Mouse (Mus musculus) hindbrain, embryonic 16.5 days (tissue): Measurements from ENCODE around the gene Rtn4. TPM values are rescaled to one million over a fixed set of nuclear protein-coding genes. Genes with fewer than 3 reads are reported as not detected.
"Not testable (repeated sequence)": the region's sequence is repeated elsewhere in the genome, so short reads cannot be mapped to it uniquely, and the experiment has no call there.

ENCODE experiments used
- ATAC-seq: fragments of 200-750 bp; cut with Nextera tagmentation; 2 replicates; pipeline ENCODE4 v1.8.0; 2017; ENCODE audit warnings: moderate TSS enrichment, moderate library complexity
- H3K27ac ChIP-seq: fragments of 300-500 bp; sonication (generic); 2 replicates; pipeline ENCODE4 v1.5.1; 2014; ENCODE audit warnings: low read depth, mild to moderate bottlenecking, control low read depth, low read length, moderate library complexity
- H3K27me3 ChIP-seq: fragments of 300-500 bp; sonication (generic); replicated peaks from 2 replicates; pipeline ENCODE4 v1.6.1; 2014; ENCODE audit warnings: low read length; ENCODE audit not compliant: control insufficient read depth, insufficient read depth
- H3K36me3 ChIP-seq: fragments of 300-500 bp; sonication (generic); 2 replicates; pipeline ENCODE4 v1.6.1; 2014; ENCODE audit warnings: mild to moderate bottlenecking, low read length, moderate library complexity, mixed read lengths; ENCODE audit not compliant: control insufficient read depth, insufficient read depth
- H3K4me1 ChIP-seq: fragments of 300-500 bp; sonication (generic); 2 replicates; pipeline ENCODE4 v1.6.1; 2014; ENCODE audit warnings: low read depth, low read length; ENCODE audit not compliant: control insufficient read depth, insufficient read depth
- H3K4me2 ChIP-seq: fragments of 300-500 bp; sonication (generic); 2 replicates; pipeline ENCODE4 v1.6.1; 2014; ENCODE audit warnings: mild to moderate bottlenecking, low read length, control low read depth, moderate library complexity
- H3K4me3 ChIP-seq: fragments of 300-500 bp; sonication (generic); 2 replicates; pipeline ENCODE4 v1.5.1; 2014; ENCODE audit warnings: mild to moderate bottlenecking, low read length, control low read depth, moderate library complexity
- H3K9ac ChIP-seq: fragments of 300-500 bp; sonication (generic); 2 replicates; pipeline ENCODE4 v1.6.1; 2014; ENCODE audit warnings: low read depth, mild to moderate bottlenecking, control low read depth, low read length, moderate library complexity
- H3K9me3 ChIP-seq: fragments of 300-500 bp; sonication (generic); 2 replicates; pipeline ENCODE4 v1.6.1; 2014; ENCODE audit warnings: mild to moderate bottlenecking, low read length, moderate library complexity; ENCODE audit not compliant: control insufficient read depth
- WGBS: fragments of 180-500 bp; shearing (Covaris S2); extraction: QIAGEN DNeasy Blood & Tissue Kit; methylation state at CpG from one replicate; pipeline ENCODE4 v1.1.7; 2014; 5-methylcytosine and 5-hydroxymethylcytosine counted together
- polyA plus RNA-seq: library from polyadenylated mRNA; unstranded; fragments of >200 nt; fragmentation: Nextera tagmentation; extraction: Ambion mirVana; gene quantifications from 2 replicates; pipeline ENCODE4 v1.2.1, GENCODE M21; 2015

The Rtn4 gene
- polyA plus RNA-seq, 1 experiment from 2014 or later: 139 TPM

- Histone ChIP-seq H3K36me3 (peaks cover 15% of the 10 kb centered on the region), H3K4me2 (no peak overlapping the region), H3K4me1 (no peaks in the 10 kb centered on the region), H3K4me3 (no peak overlapping the region), H3K9ac (no peak overlapping the region), H3K27me3 (no peaks in the 10 kb centered on the region), H3K9me3 (no peaks in the 10 kb centered on the region), H3K27ac (no peak overlapping the region)
- WGBS: 90% methylated on average over 8 of the region's 8 CpGs
- ATAC-seq: no peak
Observed at GRCm38 (mm10) chr11:29748750-29749467, 56.2 kb downstream of the Rtn4 start.

DNA sequence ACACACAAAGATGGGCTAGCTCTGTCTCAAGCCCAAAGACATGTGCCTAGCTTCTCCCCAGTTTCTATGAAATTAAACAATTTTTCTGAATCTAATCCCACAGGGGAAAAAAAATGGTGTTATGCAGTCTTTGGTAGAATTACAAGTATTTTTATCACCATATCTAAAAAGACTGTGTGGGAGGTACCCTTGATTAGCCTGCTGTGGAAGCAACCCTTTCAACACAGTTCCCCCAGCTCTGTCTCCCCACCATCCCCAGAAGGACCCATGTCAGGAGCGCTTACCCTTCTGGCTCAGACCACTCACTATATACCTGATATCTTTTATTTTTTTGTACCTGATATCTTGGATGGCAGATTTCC is 56.7 kb downstream of the Rtn4 start:
- Histone ChIP-seq H3K27ac (no peak overlapping the region), H3K4me2 (no peak overlapping the region), H3K9ac (no peak overlapping the region), H3K36me3 (peaks cover 13% of the 10 kb centered on the region), H3K4me1 (no peaks in the 10 kb centered on the region), H3K4me3 (no peak overlapping the region), H3K9me3 (no peaks in the 10 kb centered on the region), H3K27me3 (no peaks in the 10 kb centered on the region)
- WGBS: 100% methylated on average over 1 of the region's 1 CpGs
- ATAC-seq: no peak

- H3K9me3 ChIP-seq: no peaks in the 10 kb centered on the region
- 93% methylated on average over 2 of the region's 2 CpGs for WGBS
- no peak overlapping the region for H3K4me3 ChIP-seq
- H3K27me3 ChIP-seq: no peaks in the 10 kb centered on the region
- H3K27ac ChIP-seq: no peak overlapping the region
- no peak overlapping the region for H3K9ac ChIP-seq
- no peak overlapping the region for H3K4me2 ChIP-seq
- ATAC-seq: no peak
- H3K4me1 ChIP-seq: no peaks in the 10 kb centered on the region
- H3K36me3 ChIP-seq: peaks cover 11% of the 10 kb centered on the region
Observed at GRCm38 (mm10) chr11:29751013-29751412, 58.3 kb downstream of the Rtn4 start.

DNA sequence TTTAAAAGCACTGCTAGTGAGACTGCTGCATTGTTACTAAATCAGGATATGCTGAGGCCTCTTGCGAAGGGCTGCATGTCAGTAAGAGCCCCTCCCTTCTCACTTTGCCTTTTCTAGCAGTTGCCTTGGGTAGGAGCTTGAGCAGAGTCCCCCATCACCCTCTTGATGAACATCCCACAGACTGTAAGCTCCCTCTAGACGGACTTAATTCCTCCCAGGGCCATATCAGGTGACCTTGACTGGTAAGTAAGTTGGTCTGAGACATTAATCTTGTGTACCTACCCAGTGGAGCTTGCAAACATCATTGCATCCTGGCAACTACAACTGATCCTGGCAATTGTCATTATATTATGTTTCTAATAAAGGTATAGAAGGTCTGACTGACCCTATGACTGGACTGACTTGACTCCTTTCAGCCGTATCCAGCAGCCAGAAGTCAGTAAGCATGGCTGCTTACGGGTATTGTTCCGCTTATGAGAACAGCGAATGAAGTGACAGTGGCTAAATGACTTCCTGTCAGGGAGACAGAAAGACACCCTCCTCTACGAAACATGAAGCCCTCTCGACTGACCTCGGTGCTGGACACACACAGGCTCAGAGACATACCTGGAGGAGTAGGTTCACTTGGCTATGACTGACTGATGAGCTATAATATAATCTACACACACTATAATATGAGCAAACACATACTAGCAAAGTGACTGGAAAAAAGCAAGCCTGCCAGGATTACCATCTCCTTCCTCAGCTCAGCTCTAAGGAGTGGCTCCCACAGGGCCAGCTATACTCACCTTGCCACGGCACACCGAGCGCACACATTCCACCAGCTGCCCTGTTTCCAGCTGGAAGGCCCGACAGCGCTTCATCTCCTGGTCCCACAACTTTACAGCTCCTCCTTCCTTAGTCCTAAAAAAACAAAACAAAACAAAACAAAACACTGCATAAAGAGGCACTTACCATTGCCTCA is 59.2 kb downstream of the Rtn4 start:
- Histone ChIP-seq H3K27me3 (no peaks in the 10 kb centered on the region), H3K4me1 (no peaks in the 10 kb centered on the region), H3K36me3 (peaks cover 2% of the 10 kb centered on the region), H3K9ac (no peak overlapping the region), H3K9me3 (no peaks in the 10 kb centered on the region), H3K4me3 (no peak overlapping the region), H3K27ac (no peak overlapping the region), H3K4me2 (no peak overlapping the region)
- 87% methylated on average over 14 of the region's 14 CpGs for WGBS
- ATAC-seq: no peak

DNA sequence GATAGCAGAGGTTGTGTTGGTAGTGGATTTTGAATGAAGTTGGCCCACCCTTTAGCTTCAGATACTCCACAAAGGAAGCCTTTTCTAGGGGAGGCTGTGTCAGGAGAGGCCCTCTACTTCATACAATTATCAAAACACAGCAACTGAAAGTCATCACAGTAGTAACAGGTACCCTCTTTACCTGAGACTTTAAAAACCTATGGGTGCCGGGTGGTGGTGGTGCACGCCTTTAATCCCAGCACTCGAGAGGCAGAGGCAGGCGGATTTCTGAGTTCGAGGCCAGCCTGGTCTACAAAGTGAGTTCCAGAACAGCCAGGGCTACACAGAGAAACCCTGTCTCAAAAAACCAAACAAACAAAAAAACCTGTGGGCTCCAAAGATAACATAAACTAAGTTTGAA is 63.3 kb downstream of the Rtn4 start:
- not testable (repeated sequence) for H3K4me3 ChIP-seq, H3K9me3 ChIP-seq, H3K4me2 ChIP-seq, H3K36me3 ChIP-seq, H3K27me3 ChIP-seq, ATAC-seq, H3K4me1 ChIP-seq, H3K9ac ChIP-seq, H3K27ac ChIP-seq
- 96% methylated on average over 5 of the region's 5 CpGs for WGBS

GRCm38 (mm10) chr11:29758617-29759016 is 65.9 kb downstream of the Rtn4 start:
- Histone ChIP-seq H3K27me3 (no peaks in the 10 kb centered on the region), H3K36me3 (peaks cover 7% of the 10 kb centered on the region), H3K4me2 (no peak overlapping the region), H3K9ac (no peak overlapping the region), H3K4me3 (no peak overlapping the region), H3K27ac (no peak overlapping the region), H3K4me1 (no peaks in the 10 kb centered on the region), H3K9me3 (no peaks in the 10 kb centered on the region)
- ATAC-seq: peak; percentile 21; the same call in 1 of the 2 replicates
- WGBS: 85% methylated on average over 5 of the region's 5 CpGs

DNA sequence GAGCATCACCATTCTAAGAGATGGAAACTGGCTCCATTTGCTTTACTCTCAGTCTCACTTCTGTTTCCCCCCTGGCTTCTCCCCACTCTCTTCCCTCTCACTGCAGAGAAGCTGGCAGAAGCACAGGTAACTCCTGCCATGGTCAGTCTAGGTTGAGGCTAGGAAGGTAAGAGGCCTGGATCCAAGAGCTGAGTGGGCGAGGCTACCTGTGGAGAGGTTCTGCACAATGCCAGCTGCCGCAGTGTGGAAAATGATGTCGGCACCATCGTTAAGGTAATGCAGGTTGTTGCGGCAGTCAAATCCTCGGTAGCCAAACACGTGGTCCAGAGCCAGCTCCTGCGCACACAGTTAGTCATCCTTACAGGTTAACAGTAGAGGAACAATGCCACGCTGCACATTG is 68.6 kb downstream of the Rtn4 start:
- ATAC-seq: no peak
- Histone ChIP-seq H3K27me3 (no peaks in the 10 kb centered on the region), H3K4me2 (no peak overlapping the region), H3K9ac (no peak overlapping the region), H3K4me1 (no peaks in the 10 kb centered on the region), H3K9me3 (no peaks in the 10 kb centered on the region), H3K27ac (no peak overlapping the region), H3K4me3 (no peak overlapping the region), H3K36me3 (peaks cover 7% of the 10 kb centered on the region)
- whole genome bisulfite sequencing: 92% methylated on average over 9 of the region's 9 CpGs

DNA sequence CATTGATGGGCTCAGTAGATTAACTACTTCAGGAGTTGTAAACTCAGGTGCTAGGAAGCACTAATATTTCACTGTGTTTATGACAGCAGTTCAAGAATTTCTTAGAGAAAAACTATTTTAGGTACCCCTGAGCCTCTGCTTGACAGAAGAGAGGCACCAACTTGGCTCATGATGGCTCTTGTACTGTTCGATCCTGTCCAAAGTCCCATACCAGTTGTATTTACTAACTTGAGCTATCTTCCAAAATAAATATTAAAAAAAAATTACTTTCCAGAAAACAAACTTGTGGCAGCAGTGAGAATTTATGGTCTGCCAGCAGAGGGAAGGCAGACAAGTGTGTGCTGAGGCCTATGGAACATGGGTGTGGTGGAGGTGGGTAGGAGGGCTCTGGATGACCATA is 70.0 kb downstream of the Rtn4 start:
- Histone ChIP-seq H3K4me3 (no peak overlapping the region), H3K4me2 (no peak overlapping the region), H3K36me3 (peaks cover 7% of the 10 kb centered on the region), H3K27me3 (no peaks in the 10 kb centered on the region), H3K9ac (no peak overlapping the region), H3K9me3 (no peaks in the 10 kb centered on the region), H3K4me1 (no peaks in the 10 kb centered on the region), H3K27ac (no peak overlapping the region)
- 95% methylated on average over 1 of the region's 1 CpGs for WGBS
- ATAC-seq: no peak

GRCm38 (mm10) chr11:29765063-29765462 is 72.3 kb downstream of the Rtn4 start:
- no peaks in the 10 kb centered on the region; the same call in 1 of the 2 replicates for H3K36me3 ChIP-seq
- no peaks in the 10 kb centered on the region for H3K27me3 ChIP-seq
- ATAC-seq: no peak
- H3K4me1 ChIP-seq: no peaks in the 10 kb centered on the region
- H3K9me3 ChIP-seq: no peaks in the 10 kb centered on the region
- no peak overlapping the region for H3K27ac ChIP-seq
- 28% methylated on average over 4 of the region's 4 CpGs for WGBS
- H3K4me2 ChIP-seq: no peak overlapping the region
- no peak overlapping the region for H3K9ac ChIP-seq
- H3K4me3 ChIP-seq: no peak overlapping the region
